Mouse (Mus musculus): ENCODE results near the gene Lrrc8d. TPM values are rescaled to one million over a fixed set of nuclear protein-coding genes. Genes with fewer than 3 reads are reported as not detected.

Gene Lrrc8d
- 14.1 and 17.9 TPM in 2 replicates for polyA plus RNA-seq (2015; fragmentation: Nextera tagmentation; extraction: Ambion mirVana)

GRCm38 (mm10) chr5:105699141-105700069 lies at the start of gene Lrrc8d:
Gene Lrrc8d (plus strand): TSS chr5:105699969.
- Histone ChIP-seq H3K9ac (peak within 1 kb of the TSS; percentile 89), H3K4me1 (peaks cover 18% of the 10 kb centered on the region; the same call in 1 of the 2 replicates), H3K4me3 (replicated peaks) (peak within 1 kb of the TSS; percentile 88), H3K4me2 (peak within 1 kb of the TSS; percentile 94), H3K27ac (peak within 1 kb of the TSS; percentile 94), H3K9me3 (no peaks in the 10 kb centered on the region), H3K36me3 (no peaks in the 10 kb centered on the region), H3K27me3 (replicated peaks) (no peaks in the 10 kb centered on the region)
- 2% methylated on average over 59 of the region's 60 CpGs for WGBS
- ATAC-seq (ENCODE audit: insufficient read depth, low FRiP score, low read depth), result peak; percentile 84

GRCm38 (mm10) chr5:105650728-105651479 lies 48.9 kb upstream of the Lrrc8d start:
- 74% methylated on average over 8 of the region's 8 CpGs for WGBS
- no peak overlapping the region for H3K27ac ChIP-seq
- H3K4me2 ChIP-seq, result no peak overlapping the region; the same call in 1 of the 2 replicates

DNA sequence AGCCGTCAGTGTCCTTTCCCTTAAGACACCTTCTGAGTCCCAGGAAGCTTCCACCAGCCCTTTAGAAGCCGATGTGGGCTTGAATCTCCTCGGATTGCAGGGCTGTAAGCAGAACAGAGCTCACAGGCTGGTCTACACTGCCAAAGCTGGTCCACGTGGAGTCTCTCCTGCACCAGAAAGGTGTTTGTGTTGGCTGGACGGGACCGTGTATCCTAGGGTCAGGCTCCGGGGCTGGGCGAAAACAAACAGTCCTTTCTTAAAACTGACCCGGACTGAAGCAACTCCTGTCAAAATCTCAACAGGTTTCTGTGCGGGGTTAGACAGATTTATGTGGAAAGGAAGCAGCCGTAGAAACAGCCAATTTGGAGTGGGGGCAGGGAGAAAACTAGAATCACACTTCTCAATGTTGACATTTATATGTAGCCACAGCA lies 48.2 kb upstream of the Lrrc8d start:
- H3K27me3 ChIP-seq (replicated peaks), result no peaks in the 10 kb centered on the region
- no peak overlapping the region for H3K4me3 ChIP-seq (replicated peaks)
- no peak for ATAC-seq (ENCODE audit: insufficient read depth, low FRiP score, low read depth)
- H3K4me2 ChIP-seq, result no peak overlapping the region; the same call in 1 of the 2 replicates
- peaks cover 4% of the 10 kb centered on the region; the same call in 1 of the 2 replicates for H3K4me1 ChIP-seq
- H3K27ac ChIP-seq, result no peak overlapping the region
- no peaks in the 10 kb centered on the region for H3K36me3 ChIP-seq
- no peak overlapping the region for H3K9ac ChIP-seq
- no peaks in the 10 kb centered on the region for H3K9me3 ChIP-seq
- 29% methylated on average over 11 of the region's 11 CpGs for WGBS

More at GRCm38 (mm10) chr5:105650728-105651479, 48.9 kb upstream of the Lrrc8d start:
- H3K4me1 ChIP-seq, result peaks cover 4% of the 10 kb centered on the region; the same call in 1 of the 2 replicates
- H3K4me3 ChIP-seq (replicated peaks), result no peak overlapping the region
- no peaks in the 10 kb centered on the region for H3K27me3 ChIP-seq (replicated peaks)
- H3K9me3 ChIP-seq, result no peaks in the 10 kb centered on the region
- no peaks in the 10 kb centered on the region for H3K36me3 ChIP-seq
- no peak for ATAC-seq (ENCODE audit: insufficient read depth, low FRiP score, low read depth)
- H3K9ac ChIP-seq, result no peak overlapping the region

DNA sequence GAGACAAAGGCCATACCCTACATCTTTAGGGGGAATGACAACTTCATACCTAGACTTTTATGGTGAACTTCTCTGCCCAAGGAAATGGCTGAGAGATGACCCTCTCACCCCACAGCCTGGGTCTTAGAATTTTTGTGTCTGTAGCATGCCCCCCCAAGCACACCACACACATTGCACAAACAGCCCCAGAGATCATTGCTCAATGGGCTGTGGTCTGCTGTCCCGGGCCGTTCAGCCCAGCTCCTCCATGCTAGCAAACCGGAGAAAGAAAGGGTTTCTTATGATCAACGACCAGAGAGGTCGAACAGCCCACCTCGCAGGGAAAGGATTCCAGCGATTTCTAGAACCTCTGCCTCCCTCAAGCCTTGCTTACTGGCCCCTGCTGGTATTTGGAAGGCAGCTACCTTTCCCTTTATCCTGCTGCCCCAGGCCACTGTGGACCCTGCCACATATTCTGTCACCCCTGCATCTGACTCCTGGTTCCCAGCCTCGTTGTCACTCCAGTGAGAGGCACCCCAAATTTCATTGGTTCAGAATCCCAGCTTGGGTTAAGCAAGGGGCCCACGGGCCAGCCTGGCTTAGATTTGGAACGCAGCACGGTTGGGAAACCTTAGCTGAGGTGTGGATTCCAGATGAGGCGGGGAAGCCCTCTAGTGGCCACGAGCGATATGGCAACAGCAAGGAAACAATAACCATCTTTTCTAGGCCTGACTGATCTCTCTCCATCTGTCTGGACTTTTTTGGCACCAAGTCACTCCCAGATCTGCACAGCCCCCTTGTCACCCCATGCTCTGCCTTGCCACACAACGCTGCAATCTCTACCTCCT lies 45.3 kb upstream of the Lrrc8d start:
- Histone ChIP-seq H3K27me3 (replicated peaks) (no peaks in the 10 kb centered on the region), H3K9ac (no peak overlapping the region), H3K9me3 (no peaks in the 10 kb centered on the region), H3K36me3 (no peaks in the 10 kb centered on the region), H3K4me1 (peaks cover 4% of the 10 kb centered on the region; the same call in 1 of the 2 replicates), H3K4me3 (replicated peaks) (no peak overlapping the region), H3K27ac (no peak overlapping the region), H3K4me2 (peak overlapping the region; percentile 22; the same call in 1 of the 2 replicates)
- ATAC-seq (ENCODE audit: insufficient read depth, low FRiP score, low read depth), result peak; percentile 47; the same call in 1 of the 2 replicates
- 22% methylated on average over 15 of the region's 15 CpGs for WGBS

- H3K4me2 ChIP-seq, result no peak overlapping the region
- H3K9ac ChIP-seq, result no peak overlapping the region
- H3K27ac ChIP-seq, result no peak overlapping the region
- no peaks in the 10 kb centered on the region for H3K27me3 ChIP-seq (replicated peaks)
- H3K4me3 ChIP-seq (replicated peaks), result no peak overlapping the region
- peaks cover 4% of the 10 kb centered on the region; the same call in 1 of the 2 replicates for H3K4me1 ChIP-seq
- H3K9me3 ChIP-seq, result no peaks in the 10 kb centered on the region
- H3K36me3 ChIP-seq, result no peaks in the 10 kb centered on the region
- ATAC-seq (ENCODE audit: insufficient read depth, low FRiP score, low read depth), result no peak
- WGBS, result 68% methylated on average over 12 of the region's 12 CpGs
Observed at GRCm38 (mm10) chr5:105655100-105655734, 44.6 kb upstream of the Lrrc8d start.

DNA sequence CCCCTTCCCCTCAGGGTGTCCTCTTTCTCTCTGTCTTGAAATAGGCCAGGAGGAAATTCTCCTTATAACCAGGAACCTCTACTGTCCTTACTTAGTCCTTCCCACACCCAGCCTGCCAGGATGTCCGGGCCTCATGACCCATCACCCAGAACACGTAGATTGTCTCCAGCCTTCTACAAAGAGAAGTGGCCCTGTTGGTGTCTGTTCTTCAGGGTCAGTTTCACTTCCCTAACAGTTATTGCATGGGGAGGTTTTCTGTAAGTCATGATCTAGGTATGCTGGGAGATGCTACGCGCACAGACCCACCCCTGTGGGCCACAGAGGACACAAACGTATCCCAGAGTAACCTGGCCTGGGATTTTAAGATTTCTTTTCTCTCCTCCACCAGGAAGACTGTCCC lies 37.9 kb upstream of the Lrrc8d start:
- Histone ChIP-seq H3K36me3 (no peaks in the 10 kb centered on the region), H3K4me3 (replicated peaks) (no peak overlapping the region), H3K4me2 (no peak overlapping the region), H3K27me3 (replicated peaks) (no peaks in the 10 kb centered on the region), H3K9me3 (no peaks in the 10 kb centered on the region), H3K27ac (no peak overlapping the region), H3K4me1 (no peaks in the 10 kb centered on the region), H3K9ac (no peak overlapping the region)
- WGBS, result 82% methylated on average over 5 of the region's 5 CpGs
- ATAC-seq (ENCODE audit: insufficient read depth, low FRiP score, low read depth), result no peak

GRCm38 (mm10) chr5:105666930-105667329 lies 32.8 kb upstream of the Lrrc8d start:
- Histone ChIP-seq H3K4me2 (no peak overlapping the region), H3K27ac (no peak overlapping the region), H3K4me1 (no peaks in the 10 kb centered on the region), H3K4me3 (replicated peaks) (no peak overlapping the region), H3K9me3 (no peaks in the 10 kb centered on the region), H3K27me3 (replicated peaks) (no peaks in the 10 kb centered on the region), H3K36me3 (no peaks in the 10 kb centered on the region), H3K9ac (no peak overlapping the region)
- 80% methylated on average over 5 of the region's 5 CpGs for WGBS
- ATAC-seq (ENCODE audit: insufficient read depth, low FRiP score, low read depth), result no peak

GRCm38 (mm10) chr5:105667411-105667810 lies 32.4 kb upstream of the Lrrc8d start:
- Histone ChIP-seq H3K27me3 (replicated peaks) (no peaks in the 10 kb centered on the region), H3K4me2 (no peak overlapping the region), H3K9ac (no peak overlapping the region), H3K36me3 (no peaks in the 10 kb centered on the region), H3K27ac (no peak overlapping the region), H3K4me1 (no peaks in the 10 kb centered on the region), H3K9me3 (no peaks in the 10 kb centered on the region), H3K4me3 (replicated peaks) (no peak overlapping the region)
- 72% methylated on average over 6 of the region's 6 CpGs for WGBS
- no peak for ATAC-seq (ENCODE audit: insufficient read depth, low FRiP score, low read depth)

- H3K27ac ChIP-seq, result no peak overlapping the region
- H3K9ac ChIP-seq, result no peak overlapping the region
- H3K36me3 ChIP-seq, result no peaks in the 10 kb centered on the region
- no peak overlapping the region for H3K4me3 ChIP-seq (replicated peaks)
- WGBS, result 92% methylated on average over 2 of the region's 2 CpGs
- no peaks in the 10 kb centered on the region for H3K4me1 ChIP-seq
- no peaks in the 10 kb centered on the region for H3K27me3 ChIP-seq (replicated peaks)
- H3K9me3 ChIP-seq, result no peaks in the 10 kb centered on the region
- no peak overlapping the region for H3K4me2 ChIP-seq
- ATAC-seq (ENCODE audit: insufficient read depth, low FRiP score, low read depth), result no peak
Observed at GRCm38 (mm10) chr5:105669086-105669485, 30.7 kb upstream of the Lrrc8d start.

DNA sequence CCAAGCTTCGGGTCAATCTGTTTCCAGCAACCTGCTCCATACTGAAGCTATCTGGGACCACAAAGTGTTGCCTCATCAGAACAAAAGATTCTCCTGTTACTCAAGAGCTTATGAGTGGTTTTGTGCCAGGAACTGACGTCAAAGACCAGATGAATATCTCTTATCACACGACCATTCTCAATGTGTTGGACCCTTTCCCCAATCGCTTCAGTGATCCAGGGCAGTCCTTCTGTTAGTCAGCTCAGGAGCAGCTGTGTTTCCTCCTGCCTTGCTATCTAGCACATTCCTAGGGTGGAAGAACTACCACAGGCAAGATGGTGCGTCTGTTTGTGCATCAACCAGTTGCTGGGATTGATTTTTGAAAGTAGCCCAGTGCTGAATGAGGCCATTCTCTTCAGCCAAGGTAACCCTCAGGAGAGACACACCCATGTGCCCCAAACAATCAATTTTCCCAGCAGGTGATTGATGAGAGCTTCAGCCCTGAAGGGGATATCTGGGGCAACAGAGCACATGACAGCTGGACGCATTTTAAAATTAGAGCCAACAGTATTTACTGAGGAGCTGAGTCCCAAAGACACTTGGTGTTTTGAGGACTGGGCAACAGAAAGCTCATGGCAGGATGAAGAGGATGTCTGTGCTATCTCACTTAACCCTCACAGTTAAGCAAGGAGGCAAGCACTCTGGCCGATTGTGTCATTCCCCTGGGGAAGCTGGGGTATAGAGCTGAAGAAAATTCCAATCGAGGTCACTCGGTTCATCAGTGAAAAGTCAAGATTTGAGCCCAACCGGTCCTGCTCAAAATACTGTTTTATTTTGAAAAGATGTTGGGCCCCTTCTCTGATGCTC lies 30.0 kb upstream of the Lrrc8d start:
- WGBS, result 57% methylated on average over 10 of the region's 10 CpGs
- ATAC-seq (ENCODE audit: insufficient read depth, low FRiP score, low read depth), result no peak
- H3K9ac ChIP-seq, result no peak overlapping the region

More for the DNA sequence above, 30.0 kb upstream of the Lrrc8d start:
- no peak overlapping the region for H3K27ac ChIP-seq
- H3K4me1 ChIP-seq, result no peaks in the 10 kb centered on the region
- no peaks in the 10 kb centered on the region for H3K27me3 ChIP-seq (replicated peaks)
- H3K4me2 ChIP-seq, result no peak overlapping the region
- H3K9me3 ChIP-seq, result no peaks in the 10 kb centered on the region
- no peak overlapping the region for H3K4me3 ChIP-seq (replicated peaks)
- H3K36me3 ChIP-seq, result no peaks in the 10 kb centered on the region

All from stomach, embryonic 15.5 days (tissue).